Mouse (Mus musculus): ENCODE measurements at regions not wholly inside any gene's neighbourhood (a gene's known extent, or its start where the extent isn't known, plus 50 kb on each side); places are given as distances from the start of the nearest gene placed in this dataset.

DNA sequence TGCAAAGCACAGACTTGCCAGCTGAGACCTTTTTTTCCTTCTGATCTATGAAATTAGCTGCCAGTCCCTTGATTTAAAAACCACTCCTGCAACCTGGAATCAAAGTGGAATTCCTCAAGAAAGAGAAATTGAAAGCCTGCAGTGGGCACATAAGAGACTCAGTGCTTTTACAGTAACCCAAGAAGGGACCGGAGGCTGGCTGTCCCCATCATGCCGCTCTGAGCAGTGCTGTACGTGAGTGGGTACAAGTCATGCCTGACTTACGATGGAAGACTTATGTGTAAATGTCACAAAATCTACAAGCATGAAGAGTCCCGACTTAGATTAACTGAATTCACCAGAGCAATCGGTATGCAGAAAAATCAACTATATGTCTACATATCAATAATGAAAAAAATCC, 73.6 kb upstream of the Cxcl12 start:
- no peak overlapping the region for H3K4me2 ChIP-seq
- no peaks in the 10 kb centered on the region for H3K27me3 ChIP-seq
- no peak overlapping the region for H3K4me3 ChIP-seq (replicated peaks)
- H3K36me3 ChIP-seq = no peaks in the 10 kb centered on the region
- H3K27ac ChIP-seq = no peak overlapping the region
- no peak overlapping the region for H3K9ac ChIP-seq
- 52% methylated on average over 6 of the region's 6 CpGs for WGBS
- H3K9me3 ChIP-seq (replicated peaks) = no peaks in the 10 kb centered on the region
- no peak; the same call in 1 of the 2 replicates for ATAC-seq (replicated peaks; ENCODE audit: low FRiP score)
- H3K4me1 ChIP-seq = no peaks in the 10 kb centered on the region

- Histone ChIP-seq H3K9ac (no peak overlapping the region), H3K4me3 (replicated peaks) (no peak overlapping the region), H3K27ac (no peak overlapping the region), H3K9me3 (replicated peaks) (no peaks in the 10 kb centered on the region), H3K4me2 (no peak overlapping the region), H3K4me1 (peaks cover 16% of the 10 kb centered on the region), H3K36me3 (no peaks in the 10 kb centered on the region), H3K27me3 (no peaks in the 10 kb centered on the region)
- WGBS = 65% methylated on average over 10 of the region's 10 CpGs
- no peak for ATAC-seq (replicated peaks; ENCODE audit: low FRiP score)
These were observed 68.5 kb upstream of the Cxcl12 start for GRCm38 (mm10) chr6:117099871-117100270.

- no peaks in the 10 kb centered on the region for H3K27me3 ChIP-seq
- no peak overlapping the region for H3K4me2 ChIP-seq
- WGBS = 29% methylated on average over 4 of the region's 4 CpGs
- H3K4me1 ChIP-seq = peaks cover 26% of the 10 kb centered on the region
- H3K9ac ChIP-seq = no peak overlapping the region
- no peak overlapping the region for H3K27ac ChIP-seq
- no peak overlapping the region for H3K4me3 ChIP-seq (replicated peaks)
- H3K9me3 ChIP-seq (replicated peaks) = no peaks in the 10 kb centered on the region
- ATAC-seq (replicated peaks; ENCODE audit: low FRiP score) = no peak
- no peaks in the 10 kb centered on the region for H3K36me3 ChIP-seq
These were observed 65.6 kb upstream of the Cxcl12 start for GRCm38 (mm10) chr6:117102693-117103092.

- H3K4me3 ChIP-seq (replicated peaks) = no peak overlapping the region
- no peak for ATAC-seq (replicated peaks; ENCODE audit: low FRiP score)
- H3K4me1 ChIP-seq = peaks cover 26% of the 10 kb centered on the region
- WGBS = 55% methylated on average over 6 of the region's 6 CpGs
- no peak overlapping the region for H3K4me2 ChIP-seq
- no peak overlapping the region for H3K9ac ChIP-seq
- H3K27me3 ChIP-seq = no peaks in the 10 kb centered on the region
- no peaks in the 10 kb centered on the region for H3K36me3 ChIP-seq
- H3K9me3 ChIP-seq (replicated peaks) = no peaks in the 10 kb centered on the region
- H3K27ac ChIP-seq = no peak overlapping the region
These were observed 64.3 kb upstream of the Cxcl12 start for GRCm38 (mm10) chr6:117104047-117104446.

GRCm38 (mm10) chr6:117104463-117104862, 63.9 kb upstream of the Cxcl12 start:
- no peaks in the 10 kb centered on the region for H3K9me3 ChIP-seq (replicated peaks)
- WGBS = 73% methylated on average over 2 of the region's 2 CpGs
- no peaks in the 10 kb centered on the region for H3K36me3 ChIP-seq
- ATAC-seq (replicated peaks; ENCODE audit: low FRiP score) = no peak
- no peak overlapping the region for H3K4me2 ChIP-seq
- no peak overlapping the region for H3K4me3 ChIP-seq (replicated peaks)
- no peak overlapping the region for H3K9ac ChIP-seq
- H3K27ac ChIP-seq = peak overlapping the region; percentile 41; the same call in 1 of the 2 replicates
- no peaks in the 10 kb centered on the region for H3K27me3 ChIP-seq
- peaks cover 26% of the 10 kb centered on the region for H3K4me1 ChIP-seq

GRCm38 (mm10) chr6:117105182-117105589, 63.1 kb upstream of the Cxcl12 start:
- ATAC-seq (replicated peaks; ENCODE audit: low FRiP score) = peak; percentile 77
- WGBS = 19% methylated on average over 6 of the region's 6 CpGs

GRCm38 (mm10) chr6:117110291-117110690, 58.0 kb upstream of the Cxcl12 start:
- peaks cover 7% of the 10 kb centered on the region for H3K4me1 ChIP-seq
- ATAC-seq (replicated peaks; ENCODE audit: low FRiP score) = no peak
- H3K4me3 ChIP-seq (replicated peaks) = no peak overlapping the region
- no peak overlapping the region for H3K9ac ChIP-seq
- no peaks in the 10 kb centered on the region for H3K36me3 ChIP-seq
- H3K4me2 ChIP-seq = no peak overlapping the region
- H3K9me3 ChIP-seq (replicated peaks) = no peaks in the 10 kb centered on the region
- H3K27me3 ChIP-seq = no peaks in the 10 kb centered on the region
- 52% methylated on average over 3 of the region's 3 CpGs for WGBS
- no peak overlapping the region for H3K27ac ChIP-seq

More at GRCm38 (mm10) chr6:117105182-117105589, 63.1 kb upstream of the Cxcl12 start:
- Histone ChIP-seq H3K36me3 (no peaks in the 10 kb centered on the region), H3K9me3 (replicated peaks) (no peaks in the 10 kb centered on the region), H3K9ac (no peak overlapping the region), H3K27me3 (no peaks in the 10 kb centered on the region), H3K4me1 (peaks cover 26% of the 10 kb centered on the region), H3K27ac (peak overlapping the region; percentile 45; the same call in 1 of the 2 replicates), H3K4me2 (no peak overlapping the region), H3K4me3 (replicated peaks) (no peak overlapping the region)

DNA sequence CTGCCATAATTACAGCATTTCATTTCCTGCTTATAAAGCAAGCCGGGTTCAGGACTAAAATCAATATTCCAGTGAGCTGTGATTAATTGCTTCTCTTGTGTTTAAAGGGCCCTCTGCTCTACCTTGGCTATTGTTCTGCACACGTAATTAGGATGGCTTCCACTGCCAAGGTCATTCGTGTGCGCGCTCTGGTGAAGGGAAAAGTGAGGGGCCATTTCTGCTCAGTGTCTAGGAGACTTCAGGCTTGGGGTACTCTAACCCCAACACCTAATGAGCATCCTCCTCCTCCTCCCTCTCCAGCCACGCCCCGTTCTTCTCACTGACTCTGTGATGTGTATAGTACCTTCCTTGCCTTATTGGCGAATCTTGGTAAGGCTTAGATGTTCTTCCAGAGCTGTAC, 53.5 kb upstream of the Cxcl12 start:
- ATAC-seq (replicated peaks; ENCODE audit: low FRiP score) = no peak
- H3K4me1 ChIP-seq = 0 out of 2 replicates have a peak, but pooled peaks cover 2% of the 10 kb centered on the region
- H3K4me2 ChIP-seq = no peak overlapping the region
- no peak overlapping the region for H3K9ac ChIP-seq
- H3K27me3 ChIP-seq = 0 out of 2 replicates have a peak, but pooled peaks cover 4% of the 10 kb centered on the region
- 62% methylated on average over 8 of the region's 8 CpGs for WGBS
- H3K36me3 ChIP-seq = no peaks in the 10 kb centered on the region
- no peaks in the 10 kb centered on the region for H3K9me3 ChIP-seq (replicated peaks)
- H3K4me3 ChIP-seq (replicated peaks) = no peak overlapping the region
- H3K27ac ChIP-seq = no peak overlapping the region

DNA sequence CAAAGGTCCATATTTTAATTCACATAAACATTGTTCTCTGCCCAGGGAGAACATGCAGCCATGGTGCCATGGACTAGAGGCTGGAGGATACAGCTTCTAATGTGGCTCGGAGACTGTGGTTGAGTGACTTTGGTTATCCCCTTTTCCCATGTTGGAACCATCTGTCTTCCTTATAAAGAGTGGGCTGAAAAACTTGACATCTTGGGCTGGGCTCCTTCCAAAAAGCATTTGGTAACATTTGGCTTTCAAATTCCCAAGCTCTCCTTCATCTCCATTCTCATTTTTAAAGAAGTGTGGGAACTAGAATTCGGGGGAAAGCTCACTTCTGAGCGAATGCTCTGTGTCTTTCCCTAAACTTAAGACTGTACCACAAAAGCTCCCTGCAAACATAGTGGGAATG, 50.3 kb upstream of the Cxcl12 start:
- no peak overlapping the region for H3K4me3 ChIP-seq (replicated peaks)
- no peak overlapping the region for H3K4me2 ChIP-seq
- H3K27ac ChIP-seq = no peak overlapping the region
- WGBS = 82% methylated on average over 3 of the region's 3 CpGs
- H3K36me3 ChIP-seq = no peaks in the 10 kb centered on the region
- H3K27me3 ChIP-seq = 0 out of 2 replicates have a peak, but pooled peaks cover 4% of the 10 kb centered on the region
- 0 out of 2 replicates have a peak, but pooled peaks cover 2% of the 10 kb centered on the region for H3K4me1 ChIP-seq
- H3K9ac ChIP-seq = no peak overlapping the region
- H3K9me3 ChIP-seq (replicated peaks) = no peaks in the 10 kb centered on the region
- ATAC-seq (replicated peaks; ENCODE audit: low FRiP score) = no peak

Data from kidney, embryonic 15.5 days (tissue).